Mouse (Mus musculus) T-helper 2 cell (primary cell): ENCODE data around the gene Slc5a12.

ENCODE experiments used
- in situ Hi-C: fragments of 300-600 bp; cut with MboI, MseI; formaldehyde crosslinking; loops from one replicate; pipeline ENCODE4 v1.15.1; 2025; ENCODE audit warnings: high pct_unique_total_duplicates

Slc5a12 gene

DNA sequence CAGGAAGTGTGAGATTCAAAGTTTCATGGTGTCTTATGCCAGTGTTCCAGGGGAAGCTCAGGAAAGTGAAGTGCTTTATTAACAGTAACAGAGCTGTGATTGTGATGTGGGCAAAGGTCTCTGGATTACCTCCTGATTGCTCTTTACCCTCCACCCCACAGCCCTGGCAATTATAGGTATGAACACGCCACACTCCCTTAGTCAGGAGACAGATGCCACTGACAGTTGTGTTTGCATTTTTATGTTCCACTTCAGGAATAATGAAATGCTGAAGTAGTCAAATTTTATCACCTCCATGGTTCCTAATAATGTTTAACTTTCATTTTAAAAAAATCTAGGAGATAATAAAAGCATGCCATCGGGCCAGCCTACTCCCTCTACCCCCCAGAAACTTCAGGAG, at the start of gene Slc5a12:
Gene Slc5a12, plus strand, starts transcription at position 367 of the 400 bp plus-strand sequence.
- in situ Hi-C loops: no loop called here

DNA sequence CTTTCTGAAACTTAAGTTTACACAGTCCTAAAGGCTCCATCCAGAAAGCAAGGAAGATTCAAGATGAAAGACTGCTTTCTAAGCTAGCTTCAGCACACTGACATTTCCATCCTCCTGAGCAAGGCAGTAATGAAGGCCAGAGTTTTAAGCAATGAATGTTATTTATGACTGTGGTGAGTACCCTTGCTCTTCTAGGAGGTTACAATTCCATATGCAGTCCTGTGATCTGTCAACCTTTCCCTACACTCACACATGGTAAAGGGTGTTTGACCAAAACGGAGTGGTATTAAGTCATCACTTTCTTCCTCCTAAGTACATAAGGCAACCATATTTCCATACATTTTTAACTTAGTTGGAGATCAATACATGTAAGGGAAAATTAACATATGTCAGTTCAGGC, 41.0 kb upstream of the Slc5a12 start:
- in situ Hi-C loops: loop anchor here (10.0 to 25.0 kb wide), 2 partner anchors 71 to 644 kb away; partner anchors contain the start of gene Lgr4

DNA sequence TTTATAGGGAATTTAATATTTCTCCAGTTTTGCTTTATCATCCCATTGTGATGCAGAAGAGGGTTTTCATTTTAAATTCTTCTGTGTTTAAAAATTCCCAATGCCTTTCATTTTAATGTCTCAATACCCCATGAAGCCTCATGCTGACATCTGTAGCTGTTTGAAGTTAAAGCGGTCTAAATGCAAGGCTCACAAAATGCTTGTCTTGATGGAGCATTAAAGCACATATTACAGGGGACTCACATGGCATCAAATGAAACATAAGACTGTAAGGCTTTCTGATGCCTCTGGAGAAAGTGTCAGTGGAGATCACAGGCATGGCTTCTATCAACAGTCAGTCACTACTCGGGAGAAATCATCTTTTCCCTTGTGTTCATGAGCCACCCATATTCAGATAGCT, 34.5 kb upstream of the Slc5a12 start:
- in situ Hi-C loops: loop anchor here (25.0 kb wide), 1 partner anchor 650 kb away; the partner anchor contains the start of gene Lgr4

DNA sequence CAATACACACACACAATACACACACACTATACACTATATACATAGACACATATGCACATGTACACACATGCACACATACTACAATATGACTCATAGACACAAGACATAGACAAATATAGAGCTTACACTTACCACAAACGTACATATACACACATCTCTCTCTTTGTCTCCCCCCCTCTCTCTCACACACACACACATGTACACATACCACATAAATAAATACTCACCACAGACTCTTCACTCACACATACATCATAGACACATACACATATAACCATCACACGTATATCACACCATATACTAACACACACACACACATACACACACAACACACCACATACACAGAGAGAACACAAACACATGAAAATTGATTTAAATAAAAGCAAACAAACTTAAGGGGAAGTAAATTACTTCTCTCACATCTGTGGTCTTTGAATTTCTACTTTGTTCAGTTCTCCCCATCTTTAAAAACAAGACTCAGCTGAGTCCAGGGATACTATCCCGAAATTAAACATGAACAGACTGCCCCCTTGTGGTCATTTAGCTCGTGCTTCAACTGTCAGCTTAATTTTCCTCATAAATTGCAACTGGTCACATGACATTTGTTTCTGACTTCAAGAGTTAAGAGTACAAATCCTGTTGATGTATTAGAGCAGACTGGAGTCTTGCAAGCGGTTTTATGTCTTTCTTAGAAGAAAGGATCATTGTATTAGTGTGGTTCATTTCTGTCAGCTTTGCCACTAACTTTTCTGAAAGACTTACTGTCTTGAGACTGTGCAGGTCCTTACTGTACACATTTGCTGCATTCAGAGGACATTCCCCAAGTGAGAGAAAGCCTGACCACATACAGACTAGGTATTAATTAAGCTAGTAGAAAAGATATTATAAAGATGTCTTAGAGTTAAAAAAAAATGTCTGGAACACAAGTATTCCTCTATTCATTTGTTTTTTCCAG, 32.1 kb upstream of the Slc5a12 start:
- in situ Hi-C loops: loop anchor here (25.0 kb wide), 1 partner anchor 653 kb away; the partner anchor contains the start of gene Lgr4

DNA sequence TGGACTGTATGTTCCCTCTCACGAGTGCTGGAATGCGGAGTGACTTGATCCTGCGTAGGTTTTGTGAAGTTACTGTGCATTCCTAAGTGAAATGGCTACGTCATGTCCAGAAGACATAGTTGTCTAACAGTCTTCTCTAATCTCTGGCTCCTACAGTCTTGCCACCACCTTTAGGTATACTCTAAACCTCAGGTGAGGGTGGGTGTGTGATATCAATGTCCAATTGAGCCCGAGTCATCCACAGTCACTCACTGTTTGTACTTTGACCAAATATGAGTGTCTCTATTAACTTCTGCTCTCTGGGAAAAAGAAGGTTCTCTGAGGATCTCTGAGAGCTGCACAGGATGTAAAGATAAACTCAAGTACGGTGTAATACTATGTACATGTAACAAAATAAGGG, 10.4 kb upstream of the Slc5a12 start:
- in situ Hi-C loops: no loop called here

DNA sequence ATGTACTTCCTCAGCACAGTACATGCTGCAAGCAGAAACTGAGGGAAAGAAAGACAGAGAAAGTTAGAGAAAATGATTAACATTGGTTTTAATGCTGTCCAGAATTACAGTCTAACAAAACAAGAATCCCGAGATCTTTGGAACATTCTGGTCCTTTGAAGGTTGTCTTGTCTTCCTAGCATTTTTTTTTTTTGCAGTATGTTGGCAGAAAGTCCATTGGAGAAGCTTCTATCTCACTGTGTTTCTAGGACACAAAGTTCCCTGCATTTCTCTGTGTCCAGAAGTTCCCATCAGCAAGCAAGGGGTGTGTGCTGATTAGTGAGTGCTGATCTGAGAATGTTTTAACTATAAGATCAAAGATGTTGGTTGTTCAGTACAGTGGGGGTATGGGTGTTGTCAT, 7.1 kb upstream of the Slc5a12 start:
- in situ Hi-C loops: no loop called here

DNA sequence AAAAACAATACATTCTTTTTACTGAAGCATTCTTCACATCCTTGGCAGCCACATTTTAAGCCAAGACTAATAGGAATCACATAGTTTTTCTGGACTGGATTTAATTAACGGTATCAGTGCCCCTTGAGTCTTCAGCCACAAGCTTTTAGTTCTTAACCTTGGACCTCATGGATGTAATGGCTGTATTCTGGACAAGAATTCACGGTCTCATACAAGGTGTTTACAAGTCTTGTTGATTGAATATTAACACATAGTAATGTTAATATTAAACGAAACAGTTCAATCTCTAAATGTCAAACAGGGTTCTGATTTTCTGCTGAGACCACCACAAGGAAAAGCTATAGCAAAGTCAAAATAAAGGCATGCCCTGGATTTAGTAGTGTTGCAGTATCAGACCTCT, 4.8 kb upstream of the Slc5a12 start:
- in situ Hi-C loops: no loop called here

DNA sequence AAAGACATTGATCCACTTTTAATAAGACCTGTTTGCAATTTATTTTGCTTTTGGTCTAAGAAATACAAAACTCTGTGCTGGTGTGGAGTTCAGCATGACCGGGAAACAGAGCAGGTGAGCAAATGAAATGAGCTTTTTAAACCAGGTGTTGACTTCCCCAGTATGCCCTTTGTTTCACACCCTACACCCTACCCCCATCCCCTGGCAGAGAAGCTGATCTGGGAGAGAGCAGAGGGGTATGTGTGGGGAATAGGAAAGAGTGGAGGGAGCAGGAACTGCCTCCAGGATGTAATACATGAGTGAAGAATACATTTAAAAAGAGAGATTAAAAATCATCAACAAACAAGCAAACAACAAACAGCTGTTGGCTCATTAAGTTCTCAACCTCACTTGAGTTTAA, 47.3 kb downstream of the Slc5a12 start:
- in situ Hi-C loops: no loop called here

DNA sequence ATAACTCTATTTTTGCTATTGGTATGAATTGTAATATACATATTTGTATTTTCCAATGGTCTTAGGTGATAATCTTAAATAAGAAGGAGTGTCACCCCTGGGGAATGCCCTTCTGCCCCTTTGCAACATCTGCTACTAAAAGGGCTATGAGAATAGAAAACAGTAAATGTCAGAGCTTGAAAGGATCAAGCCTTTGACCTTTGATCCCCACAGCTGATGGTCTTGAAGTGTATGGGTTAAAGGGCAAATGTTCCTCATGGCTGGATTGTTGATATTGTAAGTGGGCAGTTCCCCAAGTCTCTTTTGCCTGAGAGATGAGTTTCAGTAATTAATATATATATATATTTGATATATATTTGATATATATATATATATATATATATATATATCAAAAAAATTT, 47.7 kb downstream of the Slc5a12 start:
- in situ Hi-C loops: no loop called here

DNA sequence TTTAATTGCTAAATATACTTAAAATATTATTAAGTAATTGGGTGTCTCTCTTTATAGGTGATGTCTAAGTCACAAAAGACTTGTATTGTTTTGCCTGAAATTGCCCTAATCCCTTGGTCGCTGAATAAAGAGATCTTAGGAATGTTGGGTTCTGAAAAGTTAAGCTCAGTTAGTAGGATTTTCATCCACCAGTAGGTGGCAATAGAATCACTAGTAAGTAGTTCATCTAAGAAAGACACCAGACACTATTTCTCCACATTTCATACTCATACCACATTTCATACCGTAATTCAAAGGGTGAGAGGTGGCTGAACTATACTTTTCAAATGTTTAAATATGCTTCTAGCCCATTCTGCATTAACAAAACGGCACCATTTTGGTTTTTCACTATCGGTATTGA, 66.2 kb downstream of the Slc5a12 start:
- in situ Hi-C loops: no loop called here

DNA sequence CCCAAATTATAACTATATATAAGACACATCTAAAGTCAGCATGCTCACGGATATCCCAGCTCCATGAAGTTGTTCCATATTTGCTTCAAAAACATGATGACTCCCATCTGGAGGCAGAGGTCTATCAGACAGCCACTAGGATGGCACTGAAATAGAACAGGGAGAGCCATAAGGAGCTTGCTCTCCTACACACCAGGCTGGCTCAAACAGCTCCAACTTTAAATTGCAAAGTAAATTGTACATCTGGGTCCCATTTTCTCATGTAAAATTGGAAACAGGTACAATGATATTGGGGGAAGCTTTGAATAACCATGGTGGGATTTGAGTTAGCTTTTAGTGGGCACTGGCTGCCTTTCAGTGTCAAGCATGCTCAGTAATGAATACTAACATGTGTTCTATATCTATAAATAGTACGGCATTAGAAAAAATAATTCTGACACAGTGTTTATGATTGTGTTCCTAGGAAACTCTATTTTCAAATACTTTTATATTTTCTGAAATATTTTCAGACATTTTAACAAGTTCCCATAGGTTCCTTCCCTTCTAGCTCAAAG, 74.0 kb downstream of the Slc5a12 start:
- in situ Hi-C loops: no loop called here
